24 mouse cellular contexts compared by ENCODE assay signal in the genomic region with DNA sequence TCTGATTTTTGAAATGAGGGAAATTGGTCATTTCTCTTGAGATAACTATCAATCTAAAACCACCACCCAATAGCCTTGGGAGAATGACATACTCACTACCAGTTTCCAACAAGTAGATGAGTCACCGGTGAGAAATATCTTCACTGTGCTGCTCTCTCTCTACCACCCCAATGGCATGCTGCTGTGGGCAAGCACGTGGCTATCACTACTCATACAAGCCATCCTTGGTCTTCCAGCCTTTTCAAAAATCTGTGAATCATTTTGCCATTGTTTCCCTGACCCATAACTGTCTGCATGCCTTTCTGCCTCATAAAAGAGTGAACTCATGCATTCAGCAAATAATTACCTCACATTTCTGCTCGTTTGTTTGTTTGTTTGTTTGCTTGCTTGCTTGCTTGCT. TPM values are rescaled to one million over a fixed set of nuclear protein-coding genes. Genes with fewer than 3 reads are reported as not detected.
DNase-seq lines count a peak whose midpoint lies in the region; ATAC-seq and TF ChIP-seq lines count a peak whose summit lies in the region.
"Had no signal": no experiment of that assay in that cellular context is flagged by ENCODE, and none has a peak within 500 bp of the region (broad histone marks: within the 10 kb centered on the region; RNA-seq: fewer than 3 reads in every experiment).

No protein-coding gene starts in this region.

- no peaks in the 10 kb centered on the region for H3K36me3 ChIP-seq in C2C12 (ENCODE audit: control insufficient read depth, insufficient read depth)
- H3K36me3 ChIP-seq in liver, embryonic 11.5 days (ENCODE audit: control insufficient read depth, insufficient read depth, low read length), result no peaks in the 10 kb centered on the region
- H3K36me3 ChIP-seq: forebrain, embryonic 12.5 days; intestine, embryonic 15.5 days; midbrain, embryonic 12.5 days; stomach, embryonic 15.5 days had no signal

- no peak overlapping the region for H3K4me3 ChIP-seq in C2C12 (ENCODE audit: insufficient read depth, poor library complexity, severe bottlenecking)
- H3K4me3 ChIP-seq in liver, embryonic 11.5 days (ENCODE audit: low read depth, low read length), result no peak overlapping the region
- H3K4me3 ChIP-seq: forebrain, embryonic 12.5 days; intestine, embryonic 15.5 days; midbrain, embryonic 12.5 days; stomach, embryonic 15.5 days had no signal

- WGBS in liver, embryonic 11.5 days, result 57% methylated on average over 3 of the region's 3 CpGs

- H3K79me3 ChIP-seq in C2C12 (ENCODE audit: low read depth), result no peaks in the 10 kb centered on the region

- no peak overlapping the region for H3ac ChIP-seq in C2C12 (ENCODE audit: control insufficient read depth, insufficient read length, low read depth)

- H3K27ac ChIP-seq in liver, embryonic 11.5 days (ENCODE audit: low read depth, low read length), result no peak overlapping the region
- H3K27ac ChIP-seq: forebrain, embryonic 12.5 days; intestine, embryonic 15.5 days; macrophage; midbrain, embryonic 12.5 days; stomach, embryonic 15.5 days had no signal

- no peak overlapping the region for H3K4me2 ChIP-seq in liver, embryonic 11.5 days
- H3K4me2 ChIP-seq: forebrain, embryonic 12.5 days; intestine, embryonic 15.5 days; midbrain, embryonic 12.5 days; stomach, embryonic 15.5 days had no signal

- H3K79me2 ChIP-seq in C2C12 (ENCODE audit: control insufficient read depth, insufficient read depth), result no peaks in the 10 kb centered on the region

- ATAC-seq in granulocyte monocyte progenitor cell, adult 5-6 weeks (replicated peaks; ENCODE audit: poor library complexity, severe bottlenecking), result peak; percentile 40
- no peak for ATAC-seq in activated CD4-positive, CD25-positive, alpha-beta regulatory T cell, adult 4 months
- no peak for ATAC-seq in liver, embryonic 11.5 days (replicated peaks; ENCODE audit: low FRiP score)
- ATAC-seq: hindbrain, embryonic 16.5 days; intestine, embryonic 15.5 days; liver, postnatal 0 days; lung, postnatal 0 days had no signal

- peak; percentile 73 for DNase-seq in 3134 (ENCODE audit: extremely low read depth, insufficient read length, low spot score)
- peak; percentile 25 for DNase-seq in adrenal gland, postnatal 10 days
- no peak for DNase-seq in gastrocnemius, postnatal 4 days (ENCODE audit: low spot score in 2 of 2)
- DNase-seq in liver, embryonic 11.5 days (ENCODE audit: low spot score), result no peak
- DNase-seq: cerebellum, adult 8-10 months; gastrocnemius, postnatal 36 days; kidney, adult 8-10 months; kidney, postnatal 14 days; layer of hippocampus, postnatal 36 days; liver, postnatal 0 days; thymus, postnatal 25 days had no signal

- TF ChIP-seq CTCF in C2C12 (IDR thresholded peaks at IDR 0.05; ENCODE audit: control insufficient read depth, insufficient read depth, insufficient read length), result no peak

- H3K9me3 ChIP-seq in liver, embryonic 11.5 days (ENCODE audit: control insufficient read depth, low read length), result no peaks in the 10 kb centered on the region
- H3K9me3 ChIP-seq: forebrain, embryonic 12.5 days; intestine, embryonic 15.5 days; midbrain, embryonic 12.5 days; stomach, embryonic 15.5 days had no signal

- H3K27me3 ChIP-seq in C2C12 (ENCODE audit: control insufficient read depth, insufficient read depth, insufficient read length), result no peaks in the 10 kb centered on the region
- no peaks in the 10 kb centered on the region for H3K27me3 ChIP-seq in liver, embryonic 11.5 days (replicated peaks; ENCODE audit: control insufficient read depth, insufficient read depth, low read length)
- H3K27me3 ChIP-seq: forebrain, embryonic 12.5 days; intestine, embryonic 15.5 days; midbrain, embryonic 12.5 days; stomach, embryonic 15.5 days had no signal

- no peak overlapping the region for H3K9ac ChIP-seq in liver, embryonic 11.5 days (ENCODE audit: low read depth, low read length)
- H3K9ac ChIP-seq: forebrain, embryonic 12.5 days; intestine, embryonic 15.5 days; liver, postnatal 0 days; midbrain, embryonic 12.5 days; stomach, embryonic 15.5 days had no signal

- H3K4me1 ChIP-seq in liver, embryonic 11.5 days (replicated peaks; ENCODE audit: control insufficient read depth, insufficient read depth, low read length), result no peaks in the 10 kb centered on the region
- H3K4me1 ChIP-seq: forebrain, embryonic 12.5 days; intestine, embryonic 15.5 days; midbrain, embryonic 12.5 days; stomach, embryonic 15.5 days had no signal

TF ChIP-seq in C2C12, 6 proteins besides CTCF, POLR2A, EP300 and RAD21:
- TF ChIP-seq USF1 (IDR thresholded peaks at IDR 0.05; ENCODE audit: low read depth), result peak; percentile 87
- no peak for TF ChIP-seq MYOD1 (IDR thresholded peaks at IDR 0.05; ENCODE audit: control insufficient read depth, insufficient read length, low read depth)
- TF ChIP-seq MAX (IDR thresholded peaks at IDR 0.05), result peak; percentile 100
- peak; percentile 77 for TF ChIP-seq FOSL1 (IDR thresholded peaks at IDR 0.05; ENCODE audit: insufficient read depth, low read length, poor library complexity, severe bottlenecking)
- peak; percentile 6 for TF ChIP-seq CEBPB (IDR thresholded peaks at IDR 0.05; ENCODE audit: low read depth)
- TF ChIP-seq MYOG (IDR thresholded peaks at IDR 0.05; ENCODE audit: control insufficient read depth, extremely low read depth, insufficient read length), result no peak

RNA-seq across cellular contexts. Expression of gene Ptgs2, which starts 51.6 kb away (rescaled TPM):
- 17.9 TPM for polyA plus RNA-seq in C2C12 (2012; fragmentation: generic; extraction: Trizol)
- under 1 TPM; 0.36 to 0.87 TPM for total RNA-seq in adrenal gland, postnatal 10 days (2021)
- total RNA-seq in granulocyte monocyte progenitor cell, adult 5-6 weeks (2014; fragmentation: Nextera tagmentation), result 0.79 TPM in 1 of 2 replicates, not detected in the other
- total RNA-seq in granulocyte monocyte progenitor cell, adult 5-6 weeks (2017), result 1.3 and 2.5 TPM in 2 replicates
- polyA plus RNA-seq in activated CD4-positive, CD25-positive, alpha-beta regulatory T cell, adult 4 months (2017; shearing (Covaris generic)), result not detected
- 1 to 10 TPM in 1 of 2 experiments, under 1 TPM in 1; 0.34 to 1.4 TPM for total RNA-seq in gastrocnemius, postnatal 4 days (2021)
- polyA plus RNA-seq in liver, embryonic 11.5 days (2014; fragmentation: Nextera tagmentation; extraction: Ambion mirVana), result 0.16 and 0.42 TPM in 2 replicates
- total RNA-seq: liver, adult 2 months had no signal
- polyA plus RNA-seq: limb, embryonic 11.5 days; liver, adult 2 months; liver, postnatal 0 days; neural tube, embryonic 11.5 days had no signal

Comparison
In these comparisons a context has a peak if more than half of its experiments do, and no peak if none do; other contexts are left out.
1. DNase-seq: peak in 3134 (single experiment) and adrenal gland, postnatal 10 days (single experiment); none in gastrocnemius, postnatal 4 days (0 of 2) and liver, embryonic 11.5 days (single experiment).